Mouse (Mus musculus): ENCODE measurements around the gene Vcp.

- TF ChIP-seq CTCF (conservative IDR thresholded peaks at IDR 0.05; ENCODE audit: insufficient read depth, insufficient read length, low read depth, low read length), result no peak
- TF ChIP-seq POLR2A (IDR thresholded peaks at IDR 0.05; ENCODE audit: low read depth, low read length), result no peak
These were observed 33.2 kb upstream of the Vcp start for GRCm38 (mm10) chr4:43033481-43033880.
